Mouse (Mus musculus) lung, embryonic 14.5 days (tissue): ENCODE data around the gene Tmem30a. TPM values are rescaled to one million over a fixed set of nuclear protein-coding genes. Genes with fewer than 3 reads are reported as not detected.

Source experiments
- ATAC-seq: fragments of 200-750 bp; cut with Nextera tagmentation; 2 replicates; pipeline ENCODE4 v1.8.0; 2017; ENCODE audit warnings: mild to moderate bottlenecking, moderate TSS enrichment, moderate library complexity; ENCODE audit not compliant: insufficient read depth
- DNase-seq: peaks from one replicate; pipeline ENCODE4 v3.0.0-alpha.2; 2015
- H3K27ac ChIP-seq: fragments of 300-500 bp; sonication (generic); 2 replicates; pipeline ENCODE4 v1.5.1; 2014; ENCODE audit warnings: low read depth, mild to moderate bottlenecking, moderate library complexity
- H3K27me3 ChIP-seq: fragments of 300-500 bp; sonication (generic); 2 replicates; pipeline ENCODE4 v1.6.1; 2014; ENCODE audit warnings: low read length, control low read depth; ENCODE audit not compliant: insufficient read depth
- H3K36me3 ChIP-seq: fragments of 300-500 bp; sonication (generic); 2 replicates; pipeline ENCODE4 v1.6.1; 2014; ENCODE audit warnings: control low read depth; ENCODE audit not compliant: insufficient read depth
- H3K4me1 ChIP-seq: fragments of 300-500 bp; sonication (generic); 2 replicates; pipeline ENCODE4 v1.6.1; 2014; ENCODE audit warnings: antibody characterized with exemption, control low read depth; ENCODE audit not compliant: insufficient read depth
- H3K4me2 ChIP-seq: fragments of 300-500 bp; sonication (generic); 2 replicates; pipeline ENCODE4 v1.6.1; 2014; ENCODE audit warnings: mild to moderate bottlenecking
- H3K4me3 ChIP-seq: fragments of 300-500 bp; sonication (generic); 2 replicates; pipeline ENCODE4 v1.5.1; 2014; ENCODE audit warnings: low read depth, low read length
- H3K9ac ChIP-seq: fragments of 300-500 bp; sonication (generic); 2 replicates; pipeline ENCODE4 v1.6.1; 2014
- H3K9me3 ChIP-seq: fragments of 300-500 bp; sonication (generic); 2 replicates; pipeline ENCODE4 v1.6.1; 2016; ENCODE audit warnings: low read depth, low read length, control low read depth
- CTCF ChIP-seq: IDR thresholded peaks from 2 replicates; pipeline ENCODE4 v1.5.1; 2016; ENCODE audit warnings: antibody characterized with exemption, low read depth
- WGBS: fragments of 180-500 bp; shearing (Covaris S2); extraction: QIAGEN DNeasy Blood & Tissue Kit; methylation state at CpG from one replicate; pipeline ENCODE4 v1.1.7; 2014; 5-methylcytosine and 5-hydroxymethylcytosine counted together
- polyA plus RNA-seq: library from polyadenylated mRNA; unstranded; fragments of >200 nt; fragmentation: Nextera tagmentation; extraction: Ambion mirVana; gene quantifications from 2 replicates; pipeline ENCODE4 v1.2.1, GENCODE M21; 2014

Gene Tmem30a
- polyA plus RNA-seq, 1 experiment from 2014 or later, result 92.2 TPM

DNA sequence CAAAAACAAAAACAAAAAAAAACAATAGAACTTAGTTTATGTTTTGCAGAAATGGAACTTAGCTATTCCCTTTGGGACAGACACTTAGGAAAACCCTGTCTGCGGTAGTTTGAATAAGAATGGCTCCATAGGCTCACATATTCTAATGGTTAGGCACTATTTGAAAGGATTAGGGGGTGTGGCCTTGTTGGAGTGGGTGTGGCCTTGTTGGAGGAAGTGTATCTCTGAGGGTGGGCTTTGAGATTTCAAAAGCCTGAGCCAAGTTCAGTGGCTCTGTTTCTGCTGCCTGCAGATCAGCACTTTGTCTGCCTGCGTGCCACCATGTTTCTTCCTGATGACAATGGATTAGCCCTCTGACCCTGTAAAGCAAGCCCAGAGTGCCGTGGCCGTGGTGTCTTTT is 48.3 kb downstream of the Tmem30a start:
- H3K27me3 ChIP-seq, result no peaks in the 10 kb centered on the region
- no peaks in the 10 kb centered on the region for H3K9me3 ChIP-seq
- H3K36me3 ChIP-seq, result no peaks in the 10 kb centered on the region
- no peak overlapping the region for H3K4me3 ChIP-seq
- DNase-seq (no peak), ATAC-seq (no peak)
- no peak for TF ChIP-seq CTCF
- H3K4me2 ChIP-seq, result no peak overlapping the region
- H3K4me1 ChIP-seq, result no peaks in the 10 kb centered on the region
- no peak overlapping the region for H3K27ac ChIP-seq
- WGBS, result 59% methylated on average over 4 of the region's 4 CpGs
- H3K9ac ChIP-seq, result no peak overlapping the region

GRCm38 (mm10) chr9:79735608-79736007 is 57.7 kb downstream of the Tmem30a start:
- TF ChIP-seq CTCF, result no peak
- Histone ChIP-seq H3K4me2 (no peak overlapping the region), H3K9ac (no peak overlapping the region), H3K36me3 (no peaks in the 10 kb centered on the region), H3K4me3 (no peak overlapping the region), H3K9me3 (no peaks in the 10 kb centered on the region), H3K4me1 (no peaks in the 10 kb centered on the region), H3K27me3 (no peaks in the 10 kb centered on the region), H3K27ac (no peak overlapping the region)
- DNase-seq (no peak), ATAC-seq (no peak)
- WGBS, result 68% methylated on average over 6 of the region's 6 CpGs

- Histone ChIP-seq H3K27me3 (no peaks in the 10 kb centered on the region), H3K4me1 (no peaks in the 10 kb centered on the region), H3K36me3 (no peaks in the 10 kb centered on the region), H3K4me2 (no peak overlapping the region), H3K9me3 (no peaks in the 10 kb centered on the region), H3K27ac (no peak overlapping the region), H3K4me3 (no peak overlapping the region), H3K9ac (no peak overlapping the region)
- ATAC-seq (no peak), DNase-seq (peak; percentile 41)
- 56% methylated on average over 5 of the region's 5 CpGs for WGBS
- no peak for TF ChIP-seq CTCF
Measured at GRCm38 (mm10) chr9:79730301-79730700, 63.0 kb downstream of the Tmem30a start.

- H3K27ac ChIP-seq, result no peak overlapping the region
- no peaks in the 10 kb centered on the region for H3K36me3 ChIP-seq
- no peaks in the 10 kb centered on the region for H3K9me3 ChIP-seq
- ATAC-seq (no peak), DNase-seq (peak; percentile 91)
- H3K4me1 ChIP-seq, result 0 out of 2 replicates have a peak, but pooled peaks cover 4% of the 10 kb centered on the region
- no peak overlapping the region for H3K9ac ChIP-seq
- peak; percentile 76 for TF ChIP-seq CTCF
- peaks cover 19% of the 10 kb centered on the region; the same call in 1 of the 2 replicates for H3K27me3 ChIP-seq
- 33% methylated on average over 5 of the region's 5 CpGs for WGBS
- no peak overlapping the region for H3K4me3 ChIP-seq
- H3K4me2 ChIP-seq, result no peak overlapping the region
Measured at GRCm38 (mm10) chr9:79723090-79723489, 70.2 kb downstream of the Tmem30a start.

- 9% methylated on average over 9 of the region's 9 CpGs for WGBS
- H3K36me3 ChIP-seq, result no peaks in the 10 kb centered on the region
- H3K4me2 ChIP-seq, result no peak overlapping the region
- H3K9me3 ChIP-seq, result no peaks in the 10 kb centered on the region
- peak; percentile 89 for DNase-seq
- ATAC-seq, result no peak
- no peak overlapping the region for H3K27ac ChIP-seq
- no peak overlapping the region for H3K9ac ChIP-seq
- TF ChIP-seq CTCF, result peak; percentile 74
- H3K4me3 ChIP-seq, result no peak overlapping the region
- H3K4me1 ChIP-seq, result 0 out of 2 replicates have a peak, but pooled peaks cover 4% of the 10 kb centered on the region
- H3K27me3 ChIP-seq, result peaks cover 19% of the 10 kb centered on the region; the same call in 1 of the 2 replicates
Measured at GRCm38 (mm10) chr9:79721056-79721455, 72.3 kb downstream of the Tmem30a start.

DNA sequence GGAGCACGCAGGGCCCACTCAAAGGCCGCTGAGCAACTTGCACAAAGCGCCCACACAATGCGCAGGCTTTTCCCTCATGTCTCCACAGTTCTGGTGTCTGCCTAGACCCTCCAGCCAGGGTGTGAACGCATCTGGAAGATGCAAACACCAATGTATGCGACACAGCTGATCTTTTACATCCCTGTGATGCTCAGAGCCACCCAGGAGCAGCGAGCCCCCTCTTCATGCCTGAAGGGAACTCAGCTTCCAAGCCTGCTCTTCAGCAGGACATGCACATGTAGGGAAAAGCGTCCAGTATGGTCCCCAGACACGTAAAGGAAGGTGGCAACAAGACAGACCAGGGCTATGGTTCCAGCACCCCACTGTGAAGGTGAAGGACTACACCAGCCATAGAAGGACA is 73.2 kb downstream of the Tmem30a start:
- Histone ChIP-seq H3K9ac (no peak overlapping the region), H3K4me2 (peak overlapping the region; percentile 91; the same call in 1 of the 2 replicates), H3K36me3 (no peaks in the 10 kb centered on the region), H3K9me3 (no peaks in the 10 kb centered on the region), H3K27ac (no peak overlapping the region), H3K4me3 (no peak overlapping the region; the same call in 1 of the 2 replicates), H3K27me3 (peaks cover 19% of the 10 kb centered on the region; the same call in 1 of the 2 replicates), H3K4me1 (0 out of 2 replicates have a peak, but pooled peaks cover 6% of the 10 kb centered on the region)
- TF ChIP-seq CTCF, result no peak
- WGBS, result 39% methylated on average over 9 of the region's 9 CpGs
- no peak for DNase-seq
- ATAC-seq, result no peak

- Histone ChIP-seq H3K36me3 (no peaks in the 10 kb centered on the region), H3K9me3 (no peaks in the 10 kb centered on the region), H3K27ac (no peak overlapping the region), H3K4me1 (peaks cover 7% of the 10 kb centered on the region; the same call in 1 of the 2 replicates), H3K27me3 (peaks cover 19% of the 10 kb centered on the region; the same call in 1 of the 2 replicates), H3K9ac (peak overlapping the region; percentile 58), H3K4me2 (peak overlapping the region; percentile 91), H3K4me3 (peak overlapping the region; percentile 55)
- ATAC-seq (0 out of 2 replicates have a peak, but pooled peaks have one; percentile 8), DNase-seq (peak; percentile 74)
- WGBS, result 2% methylated on average over 28 of the region's 28 CpGs
- TF ChIP-seq CTCF, result no peak
Measured at GRCm38 (mm10) chr9:79719451-79719850, 73.9 kb downstream of the Tmem30a start.

Other genes starting within 250 kb of the Tmem30a start
- gene Col12a1, start 74.7 kb downstream of the Tmem30a start, polyA plus RNA-seq, result 19.4 and 21.4 TPM in 2 replicates
- 650 and 710 TPM in 2 replicates for gene Cox7a2, start 33.6 kb downstream of the Tmem30a start, polyA plus RNA-seq
- 12.2 and 13.8 TPM in 2 replicates for gene Filip1, start 219.3 kb upstream of the Tmem30a start, polyA plus RNA-seq